Mouse (Mus musculus): ENCODE measurements around the gene Plch1. TPM values are rescaled to one million over a fixed set of nuclear protein-coding genes. Genes with fewer than 3 reads are reported as not detected.

The Plch1 gene
- polyA plus RNA-seq, 1 experiment: 0.01 TPM

GRCm38 (mm10) chr3:63760821-63761220 is 138.5 kb downstream of the Plch1 start:
- H3K27me3 ChIP-seq (ENCODE audit: control insufficient read depth, insufficient read depth, insufficient read length): no peaks in the 10 kb centered on the region
- H3K4me2 ChIP-seq (ENCODE audit: low read depth): no peak overlapping the region
- H3ac ChIP-seq (ENCODE audit: control insufficient read depth, insufficient read length): no peak overlapping the region
- H3K79me2 ChIP-seq (ENCODE audit: control insufficient read depth, insufficient read depth): no peaks in the 10 kb centered on the region
- TF ChIP-seq REST (IDR thresholded peaks at IDR 0.05; ENCODE audit: insufficient read depth, insufficient read length): no peak
- no peak for TF ChIP-seq TCF3 (IDR thresholded peaks at IDR 0.05; ENCODE audit: insufficient read length, low read depth)
- no peak for TF ChIP-seq MAX (IDR thresholded peaks at IDR 0.05; ENCODE audit: low read depth)
- no peak for TF ChIP-seq MYOG (IDR thresholded peaks at IDR 0.05; ENCODE audit: control insufficient read depth in 1 of 3, insufficient read depth in 1 of 3, insufficient read length in 2 of 3, low read depth in 2 of 3)
- no peak for TF ChIP-seq CEBPB (IDR thresholded peaks at IDR 0.05; ENCODE audit: insufficient read depth, poor library complexity, severe bottlenecking)
- TF ChIP-seq USF1 (IDR thresholded peaks at IDR 0.05; ENCODE audit: low read depth): no peak
- TF ChIP-seq SRF (IDR thresholded peaks at IDR 0.05; ENCODE audit: control insufficient read depth, insufficient read length, low read depth): no peak
- TF ChIP-seq E2F4 (IDR thresholded peaks at IDR 0.05; ENCODE audit: insufficient read depth): no peak
- TF ChIP-seq POLR2A (IDR thresholded peaks at IDR 0.05; ENCODE audit: insufficient read length, low read depth): no peak
- no peak for TF ChIP-seq MYOD1 (IDR thresholded peaks at IDR 0.05; ENCODE audit: control insufficient read depth in 1 of 3, insufficient read length in 2 of 3, low read depth in 2 of 3)
- TF ChIP-seq POLR2AphosphoS2 (IDR thresholded peaks at IDR 0.05; ENCODE audit: insufficient read length, low read depth): no peak
- H3K36me3 ChIP-seq (ENCODE audit: control insufficient read depth, insufficient read depth): no peaks in the 10 kb centered on the region
- no peak overlapping the region for H3K4me3 ChIP-seq

GRCm38 (mm10) chr3:63740073-63740472 is 159.2 kb downstream of the Plch1 start:
- TF ChIP-seq POLR2A (IDR thresholded peaks at IDR 0.05; ENCODE audit: insufficient read length, low read depth): no peak
- TF ChIP-seq REST (IDR thresholded peaks at IDR 0.05; ENCODE audit: insufficient read depth, insufficient read length): no peak
- no peak for TF ChIP-seq CEBPB (IDR thresholded peaks at IDR 0.05; ENCODE audit: insufficient read depth, poor library complexity, severe bottlenecking)
- TF ChIP-seq POLR2AphosphoS2 (IDR thresholded peaks at IDR 0.05; ENCODE audit: insufficient read length, low read depth): no peak
- TF ChIP-seq TCF3 (IDR thresholded peaks at IDR 0.05; ENCODE audit: insufficient read length, low read depth): no peak
- no peak for TF ChIP-seq MAX (IDR thresholded peaks at IDR 0.05; ENCODE audit: low read depth)
- no peak for TF ChIP-seq SRF (IDR thresholded peaks at IDR 0.05; ENCODE audit: control insufficient read depth, insufficient read length, low read depth)
- TF ChIP-seq MYOD1 (IDR thresholded peaks at IDR 0.05; ENCODE audit: control insufficient read depth in 1 of 3, insufficient read length in 2 of 3, low read depth in 2 of 3): no peak
- TF ChIP-seq USF1 (IDR thresholded peaks at IDR 0.05; ENCODE audit: low read depth): no peak
- no peak for TF ChIP-seq TCF12 (IDR thresholded peaks at IDR 0.05; ENCODE audit: insufficient read depth, poor library complexity, severe bottlenecking)
- Histone ChIP-seq H3ac (ENCODE audit: control insufficient read depth, insufficient read length) (no peak overlapping the region), H3K4me2 (ENCODE audit: low read depth) (no peak overlapping the region), H3K4me3 (no peak overlapping the region), H3K79me2 (ENCODE audit: control insufficient read depth, insufficient read depth) (no peaks in the 10 kb centered on the region), H3K36me3 (ENCODE audit: control insufficient read depth, insufficient read depth) (no peaks in the 10 kb centered on the region), H3K27me3 (ENCODE audit: control insufficient read depth, insufficient read depth, insufficient read length) (no peaks in the 10 kb centered on the region)

GRCm38 (mm10) chr3:63728325-63728724 is 170.9 kb downstream of the Plch1 start:
- Histone ChIP-seq H3K4me2 (ENCODE audit: low read depth) (no peak overlapping the region), H3ac (ENCODE audit: control insufficient read depth, insufficient read length) (no peak overlapping the region), H3K4me3 (no peak overlapping the region), H3K27me3 (ENCODE audit: control insufficient read depth, insufficient read depth, insufficient read length) (no peaks in the 10 kb centered on the region), H3K79me2 (ENCODE audit: control insufficient read depth, insufficient read depth) (no peaks in the 10 kb centered on the region), H3K36me3 (ENCODE audit: control insufficient read depth, insufficient read depth) (no peaks in the 10 kb centered on the region)
- TF ChIP-seq USF1 (IDR thresholded peaks at IDR 0.05; ENCODE audit: low read depth) (no peak), CEBPB (IDR thresholded peaks at IDR 0.05; ENCODE audit: insufficient read depth, poor library complexity, severe bottlenecking) (no peak), TCF3 (IDR thresholded peaks at IDR 0.05; ENCODE audit: insufficient read length, low read depth) (no peak)

GRCm38 (mm10) chr3:63726667-63727342 is 172.5 kb downstream of the Plch1 start:
- TF ChIP-seq TCF12 (IDR thresholded peaks at IDR 0.05; ENCODE audit: insufficient read depth, poor library complexity, severe bottlenecking) (no peak), POLR2A (IDR thresholded peaks at IDR 0.05; ENCODE audit: insufficient read length, low read depth) (no peak), USF1 (IDR thresholded peaks at IDR 0.05; ENCODE audit: low read depth) (no peak), TCF3 (IDR thresholded peaks at IDR 0.05; ENCODE audit: insufficient read length, low read depth) (no peak), MAX (IDR thresholded peaks at IDR 0.05; ENCODE audit: low read depth) (no peak)
- H3K4me3 ChIP-seq: no peak overlapping the region
- H3K36me3 ChIP-seq (ENCODE audit: control insufficient read depth, insufficient read depth): no peaks in the 10 kb centered on the region
- no peaks in the 10 kb centered on the region for H3K79me2 ChIP-seq (ENCODE audit: control insufficient read depth, insufficient read depth)
- no peak overlapping the region for H3K4me2 ChIP-seq (ENCODE audit: low read depth)
- H3ac ChIP-seq (ENCODE audit: control insufficient read depth, insufficient read length): no peak overlapping the region
- H3K27me3 ChIP-seq (ENCODE audit: control insufficient read depth, insufficient read depth, insufficient read length): no peaks in the 10 kb centered on the region

- Histone ChIP-seq H3K4me3 (no peak overlapping the region), H3K4me2 (ENCODE audit: low read depth) (no peak overlapping the region), H3K79me2 (ENCODE audit: control insufficient read depth, insufficient read depth) (no peaks in the 10 kb centered on the region), H3K36me3 (ENCODE audit: control insufficient read depth, insufficient read depth) (no peaks in the 10 kb centered on the region), H3K27me3 (ENCODE audit: control insufficient read depth, insufficient read depth, insufficient read length) (no peaks in the 10 kb centered on the region), H3ac (ENCODE audit: control insufficient read depth, insufficient read length) (no peak overlapping the region)
- no peak for TF ChIP-seq CEBPB (IDR thresholded peaks at IDR 0.05; ENCODE audit: insufficient read depth, poor library complexity, severe bottlenecking)
- TF ChIP-seq TCF3 (IDR thresholded peaks at IDR 0.05; ENCODE audit: insufficient read length, low read depth): no peak
- TF ChIP-seq MAX (IDR thresholded peaks at IDR 0.05; ENCODE audit: low read depth): no peak
- TF ChIP-seq POLR2A (IDR thresholded peaks at IDR 0.05; ENCODE audit: insufficient read length, low read depth): no peak
- TF ChIP-seq MYOD1 (IDR thresholded peaks at IDR 0.05; ENCODE audit: control insufficient read depth in 1 of 3, insufficient read length in 2 of 3, low read depth in 2 of 3): no peak
- TF ChIP-seq POLR2AphosphoS2 (IDR thresholded peaks at IDR 0.05; ENCODE audit: insufficient read length, low read depth): no peak
- no peak for TF ChIP-seq E2F4 (IDR thresholded peaks at IDR 0.05; ENCODE audit: insufficient read depth)
- TF ChIP-seq SRF (IDR thresholded peaks at IDR 0.05; ENCODE audit: control insufficient read depth, insufficient read length, low read depth): no peak
- TF ChIP-seq MYOG (IDR thresholded peaks at IDR 0.05; ENCODE audit: control insufficient read depth in 1 of 3, insufficient read depth in 1 of 3, insufficient read length in 2 of 3, low read depth in 2 of 3): no peak
- TF ChIP-seq USF1 (IDR thresholded peaks at IDR 0.05; ENCODE audit: low read depth): no peak
- no peak for TF ChIP-seq TCF12 (IDR thresholded peaks at IDR 0.05; ENCODE audit: insufficient read depth, poor library complexity, severe bottlenecking)
- no peak for TF ChIP-seq REST (IDR thresholded peaks at IDR 0.05; ENCODE audit: insufficient read depth, insufficient read length)
Measured at GRCm38 (mm10) chr3:63693694-63694093, 205.6 kb downstream of the Plch1 start.

Data from myocyte (in vitro differentiated cells).